Mouse (Mus musculus): ENCODE measurements around the gene Nrgn.

GRCm38 (mm10) chr9:37539170-37540025, 13.3 kb downstream of the Nrgn start, which contains the start of gene Vsig2:
- TF ChIP-seq POLR2A (IDR thresholded peaks at IDR 0.05; ENCODE audit: low read depth, low read length) (no peak), CTCF (IDR thresholded peaks at IDR 0.05; ENCODE audit: extremely low read depth, insufficient read length, insufficient replicate concordance, low read depth, low read length) (no peak)

Measured in small intestine, adult 2 months (tissue).